Mouse (Mus musculus) stomach, embryonic 14.5 days (tissue): ENCODE results near the gene Zxdb. TPM values are rescaled to one million over a fixed set of nuclear protein-coding genes. Genes with fewer than 3 reads are reported as not detected.
"Not testable (repeated sequence)": the region's sequence is repeated elsewhere in the genome, so short reads cannot be mapped to it uniquely, and the experiment has no call there.

Experiments
- ATAC-seq: fragments of 200-750 bp; cut with Nextera tagmentation; 2 replicates; pipeline ENCODE4 v1.8.0; 2017; ENCODE audit warnings: low read depth, moderate TSS enrichment; ENCODE audit not compliant: insufficient number of reproducible peaks, insufficient read depth, low FRiP score
- H3K27ac ChIP-seq: fragments of 300-500 bp; sonication (generic); 2 replicates; pipeline ENCODE4 v1.5.1; 2014; ENCODE audit warnings: mild to moderate bottlenecking, low read length, moderate library complexity, mixed read lengths
- H3K27me3 ChIP-seq: fragments of 300-500 bp; sonication (generic); 2 replicates; pipeline ENCODE4 v1.6.1; 2014; ENCODE audit warnings: low read length, control low read depth, mixed read lengths; ENCODE audit not compliant: control insufficient read depth, insufficient read depth
- H3K36me3 ChIP-seq: fragments of 300-500 bp; sonication (generic); 2 replicates; pipeline ENCODE4 v1.6.1; 2014; ENCODE audit warnings: mild to moderate bottlenecking, control low read depth, low read length, moderate library complexity, mixed read lengths; ENCODE audit not compliant: control insufficient read depth, insufficient read depth
- H3K4me1 ChIP-seq: fragments of 300-500 bp; sonication (generic); 2 replicates; pipeline ENCODE4 v1.6.1; 2014; ENCODE audit warnings: low read length, control low read depth, mixed read lengths; ENCODE audit not compliant: control insufficient read depth, insufficient read depth
- H3K4me2 ChIP-seq: fragments of 300-500 bp; sonication (generic); replicated peaks from 2 replicates; pipeline ENCODE4 v1.6.1; 2014; ENCODE audit warnings: low read depth, low read length, control low read depth
- H3K4me3 ChIP-seq: fragments of 300-500 bp; sonication (generic); 2 replicates; pipeline ENCODE4 v1.5.1; 2014; ENCODE audit warnings: low read depth, low read length, control low read depth
- H3K9ac ChIP-seq: fragments of 300-500 bp; sonication (generic); replicated peaks from 2 replicates; pipeline ENCODE4 v1.6.1; 2014; ENCODE audit warnings: low read depth, mild to moderate bottlenecking, control low read depth, low read length, moderate library complexity, mixed read lengths
- H3K9me3 ChIP-seq: fragments of 300-500 bp; sonication (generic); 2 replicates; pipeline ENCODE4 v1.6.1; 2016; ENCODE audit warnings: low read depth, low read length, control low read depth; ENCODE audit not compliant: control insufficient read depth
- WGBS: fragments of 180-500 bp; shearing (Covaris S2); extraction: QIAGEN DNeasy Blood & Tissue Kit; methylation state at CpG from one replicate; pipeline ENCODE4 v1.1.7; 2014; 5-methylcytosine and 5-hydroxymethylcytosine counted together
- polyA plus RNA-seq: library from polyadenylated mRNA; unstranded; fragments of >200 nt; fragmentation: Nextera tagmentation; extraction: Ambion mirVana; gene quantifications from 2 replicates; pipeline ENCODE4 v1.2.1, GENCODE M21; 2014

Gene Zxdb
- 2.4 TPM in 2 replicates for polyA plus RNA-seq

DNA sequence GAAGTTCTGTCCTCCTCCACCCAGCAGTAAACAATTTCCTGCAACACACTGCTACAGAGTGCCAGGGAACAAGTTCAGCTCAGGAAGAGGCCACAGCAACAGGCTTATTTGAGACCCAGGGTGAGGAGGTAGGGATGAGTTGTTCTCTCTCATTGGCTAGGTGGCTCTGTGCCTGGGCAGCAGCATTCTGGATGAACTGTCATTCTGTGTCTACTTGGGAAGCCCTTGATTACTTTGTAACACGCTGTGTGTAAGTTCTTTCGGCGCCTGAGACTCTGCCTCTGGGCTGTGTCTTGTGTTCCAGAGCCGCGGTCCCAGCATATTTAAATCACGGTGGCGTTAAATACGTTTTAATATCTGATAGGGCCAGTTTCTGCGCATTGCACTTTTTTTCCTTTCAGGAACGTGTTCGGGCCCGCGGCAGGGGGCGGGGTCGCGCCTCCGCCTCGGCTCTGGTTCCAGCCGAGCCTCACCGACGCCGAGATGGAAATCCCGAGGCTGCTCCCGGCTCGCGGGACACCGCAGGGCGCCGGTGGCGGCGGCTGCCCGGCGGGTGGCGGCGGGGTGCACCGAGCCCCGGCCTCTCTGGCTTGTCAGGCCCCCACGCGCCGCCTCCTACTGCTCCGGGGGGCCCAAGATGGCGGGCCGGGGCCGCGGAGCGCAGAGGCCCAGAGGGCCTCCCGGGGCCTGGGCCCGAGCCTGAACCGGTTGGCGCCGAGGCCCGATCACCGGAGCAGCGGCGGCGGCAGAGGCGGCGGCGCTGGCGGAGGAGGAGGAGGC, at the start of gene Zxdb:
Zxdb (plus strand) TSS at position 378 of the 780 bp plus-strand sequence.
- WGBS = no CpG with 5 or more reads among the region's 60 CpGs
- not testable (repeated sequence) for H3K4me1 ChIP-seq, H3K4me3 ChIP-seq, H3K27me3 ChIP-seq, H3K9me3 ChIP-seq, H3K27ac ChIP-seq, H3K4me2 ChIP-seq, H3K36me3 ChIP-seq, H3K9ac ChIP-seq
- ATAC-seq = peak; percentile 71

- H3K4me1 ChIP-seq = no peaks in the 10 kb centered on the region
- no peaks in the 10 kb centered on the region for H3K9me3 ChIP-seq
- H3K4me2 ChIP-seq = no peak overlapping the region
- H3K9ac ChIP-seq = no peak overlapping the region
- H3K27me3 ChIP-seq = no peaks in the 10 kb centered on the region
- no peak for ATAC-seq
- no peak overlapping the region for H3K4me3 ChIP-seq
- WGBS = 48% methylated on average over 4 of the region's 4 CpGs
- no peaks in the 10 kb centered on the region for H3K36me3 ChIP-seq
- H3K27ac ChIP-seq = no peak overlapping the region
These were observed 49.4 kb upstream of the Zxdb start for GRCm38 (mm10) chrX:94674977-94675376.

DNA sequence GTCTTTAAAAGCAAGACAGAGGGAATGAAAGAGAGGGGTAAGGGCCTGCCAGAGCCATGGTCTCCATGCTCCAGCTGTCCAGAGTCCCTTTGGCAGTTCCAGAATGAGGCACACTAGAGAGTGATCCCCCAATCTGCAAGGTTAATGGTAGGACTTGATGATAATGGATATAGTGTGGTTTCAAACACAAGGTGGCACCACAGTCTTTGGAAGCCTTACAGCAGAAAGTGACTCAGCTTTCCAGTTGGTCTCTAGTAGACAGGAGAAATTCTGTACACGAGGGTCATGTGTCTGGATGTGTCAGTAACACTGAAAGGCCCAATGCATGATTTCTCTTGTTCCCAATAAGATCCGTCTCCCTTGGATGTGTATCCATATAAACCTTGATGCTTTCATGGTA, 42.8 kb upstream of the Zxdb start:
- H3K9ac ChIP-seq, H3K9me3 ChIP-seq, H3K36me3 ChIP-seq, H3K27ac ChIP-seq, H3K4me2 ChIP-seq, H3K4me3 ChIP-seq, ATAC-seq, H3K4me1 ChIP-seq, H3K27me3 ChIP-seq: not testable (repeated sequence)
- no CpG with 5 or more reads among the region's 2 CpGs for WGBS

- H3K4me2 ChIP-seq, ATAC-seq, H3K4me3 ChIP-seq, H3K4me1 ChIP-seq, H3K9ac ChIP-seq, H3K36me3 ChIP-seq, H3K9me3 ChIP-seq, H3K27ac ChIP-seq, H3K27me3 ChIP-seq: not testable (repeated sequence)
- 86% methylated on average over 5 of the region's 5 CpGs for WGBS
These were observed 34.8 kb upstream of the Zxdb start for GRCm38 (mm10) chrX:94689593-94689992.

DNA sequence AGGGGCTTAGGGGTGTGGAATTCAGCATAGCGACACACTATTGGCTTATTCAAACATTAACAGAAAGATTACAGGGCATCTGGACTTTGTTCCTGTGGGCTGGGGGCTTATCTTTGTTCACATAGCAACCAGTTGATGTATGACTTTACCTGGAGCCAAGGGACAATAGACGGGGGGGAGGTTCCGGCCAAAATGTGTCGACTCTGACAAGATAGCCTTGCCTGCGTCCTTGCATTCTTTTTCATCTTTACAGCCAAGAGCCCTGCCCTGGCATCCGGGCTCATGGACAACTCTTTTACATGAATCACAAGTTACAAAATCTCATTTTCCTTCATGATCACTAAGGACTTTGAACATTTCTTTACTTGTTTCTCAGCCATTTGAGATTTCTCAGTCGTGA, 17.7 kb upstream of the Zxdb start:
- ATAC-seq, H3K27ac ChIP-seq: not testable (repeated sequence)

DNA sequence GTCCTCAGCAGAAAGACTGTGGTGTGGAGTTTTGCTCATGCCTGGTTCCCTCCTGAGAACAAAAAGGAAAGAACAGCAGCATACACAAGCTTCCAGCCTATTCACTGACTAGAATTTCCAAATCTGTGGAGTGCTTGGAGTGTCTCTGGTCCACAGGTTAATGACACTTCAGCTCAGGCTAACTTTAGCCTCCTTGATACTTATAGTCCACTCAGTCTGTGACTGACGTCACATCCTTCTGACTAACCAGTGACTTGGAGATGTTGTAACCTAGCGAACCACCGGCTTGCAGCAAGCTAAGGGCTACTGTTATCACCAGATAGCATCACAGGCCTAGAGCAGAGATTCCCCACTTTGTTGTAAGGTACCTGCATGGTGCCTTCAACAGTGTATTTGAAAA, 14.6 kb upstream of the Zxdb start:
- H3K4me3 ChIP-seq, H3K9ac ChIP-seq, H3K27ac ChIP-seq, H3K27me3 ChIP-seq, H3K4me2 ChIP-seq, ATAC-seq, H3K36me3 ChIP-seq, H3K4me1 ChIP-seq, H3K9me3 ChIP-seq: not testable (repeated sequence)
- no CpG with 5 or more reads among the region's 3 CpGs for WGBS

More for the DNA sequence above, 17.7 kb upstream of the Zxdb start:
- not testable (repeated sequence) for H3K27me3 ChIP-seq, H3K4me1 ChIP-seq, H3K36me3 ChIP-seq, H3K4me2 ChIP-seq, H3K9me3 ChIP-seq, H3K4me3 ChIP-seq, H3K9ac ChIP-seq
- WGBS = 77% methylated on average over 6 of the region's 7 CpGs

GRCm38 (mm10) chrX:94724972-94725569, 702 bp downstream of the Zxdb start:
- H3K27ac ChIP-seq, H3K27me3 ChIP-seq, H3K36me3 ChIP-seq, H3K4me2 ChIP-seq, H3K4me3 ChIP-seq, H3K4me1 ChIP-seq, H3K9ac ChIP-seq, H3K9me3 ChIP-seq: not testable (repeated sequence)
- WGBS = no CpG with 5 or more reads among the region's 102 CpGs
- ATAC-seq = peak; percentile 57; the same call in 1 of the 2 replicates

DNA sequence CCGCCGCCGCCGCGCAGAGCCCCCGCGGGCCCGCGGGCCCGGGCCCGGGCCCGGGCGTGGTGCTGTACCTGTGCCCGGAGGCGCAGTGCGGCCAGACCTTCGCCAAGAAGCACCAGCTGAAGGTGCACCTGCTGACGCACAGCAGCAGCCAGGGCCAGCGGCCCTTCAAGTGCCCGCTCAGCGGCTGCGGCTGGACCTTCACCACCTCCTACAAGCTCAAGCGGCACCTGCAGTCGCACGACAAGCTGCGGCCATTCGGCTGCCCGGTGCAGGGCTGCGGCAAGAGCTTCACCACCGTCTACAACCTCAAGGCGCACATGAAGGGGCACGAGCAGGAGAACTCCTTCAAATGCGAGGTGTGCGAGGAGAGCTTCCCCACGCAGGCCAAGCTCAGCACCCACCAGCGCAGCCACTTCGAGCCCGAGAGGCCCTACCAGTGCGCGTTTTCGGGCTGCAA, 1.3 kb downstream of the Zxdb start:
- no CpG with 5 or more reads among the region's 41 CpGs for WGBS
- H3K27me3 ChIP-seq, H3K9ac ChIP-seq, H3K4me1 ChIP-seq, H3K4me2 ChIP-seq, H3K36me3 ChIP-seq, H3K27ac ChIP-seq, H3K9me3 ChIP-seq, ATAC-seq, H3K4me3 ChIP-seq: not testable (repeated sequence)
